Mouse (Mus musculus) layer of hippocampus, adult 18-20 months (tissue): ENCODE measurements around the gene Tceal8. TPM values are rescaled to one million over a fixed set of nuclear protein-coding genes. Genes with fewer than 3 reads are reported as not detected.

Source experiments
- DNase-seq, 2 experiments: peaks; one replicate each; pipeline ENCODE4 v3.0.0; 2022; ENCODE audit warnings: low spot score in 2 of 2
- microRNA-seq, 2 experiments: library from miRNA; unstranded; fragments of <30 nt; microRNA quantifications; one replicate each; pipeline ENCODE4 v1.2.0; 2021
- total RNA-seq, 2 experiments: library from RNA; stranded (reverse); gene quantifications; 2 replicates each; pipeline ENCODE4 v1.2.3; 2021

The Tceal8 gene
- total RNA-seq, 2 experiments from 2014 or later: 34.1 to 38.4 TPM

- DNase-seq: no peak
These were observed 36.6 kb downstream of the Tceal8 start for GRCm38 (mm10) chrX:136135559-136135958.

GRCm38 (mm10) chrX:136127744-136128064, 44.4 kb downstream of the Tceal8 start:
- DNase-seq: peak; percentile 24 to 79

GRCm38 (mm10) chrX:136127038-136127743, 45.0 kb downstream of the Tceal8 start:
- no peak for DNase-seq

Small RNAs within 50 kb of the gene (microRNA-seq; reads per million reads assigned to microRNA genes)
- 0 reads per million in 2 experiments for gene Mir6383

Other genes with a start within 250 kb of the Tceal8 start
- 10 to 100 TPM; 53.9 to 72.7 TPM for gene Arxes2, start 178.5 kb downstream of the Tceal8 start, total RNA-seq
- 10 to 100 TPM; 32.9 to 39.6 TPM for gene Arxes1, start 139.0 kb downstream of the Tceal8 start, total RNA-seq
- 100 to 1,000 TPM; 336 to 373 TPM for gene Bex2, start 104.1 kb downstream of the Tceal8 start, total RNA-seq
- under 1 TPM in 1 of 2 experiments, not detected in 1; 0.23 TPM for gene Nxf3, start 87.1 kb downstream of the Tceal8 start, total RNA-seq
- 10 to 100 TPM; 18.9 to 21.4 TPM for gene Bex4, start 33.3 kb downstream of the Tceal8 start, total RNA-seq
- gene Tceal5, start 31.5 kb upstream of the Tceal8 start, total RNA-seq: 100 to 1,000 TPM; 110 to 153 TPM
- gene Tceal7, start 42.4 kb upstream of the Tceal8 start, total RNA-seq: 1 to 10 TPM; 1.2 to 2.6 TPM
- 10 to 100 TPM; 75.1 to 79.1 TPM for gene Bex1, start 43.2 kb upstream of the Tceal8 start, total RNA-seq
- gene Tceal9, start 72.7 kb upstream of the Tceal8 start, total RNA-seq: 100 to 1,000 TPM in 1 of 2 experiments, 10 to 100 TPM in 1; 92.0 to 106 TPM
- gene Bex3, start 97.9 kb upstream of the Tceal8 start, total RNA-seq: 100 to 1,000 TPM; 299 to 305 TPM